Mouse (Mus musculus) lung, postnatal 0 days (tissue): Measurements from ENCODE around the gene Hivep3. TPM values are rescaled to one million over a fixed set of nuclear protein-coding genes. Genes with fewer than 3 reads are reported as not detected.
A peak's percentile ranks its signal among the peaks of the same experiment; 100 is the strongest.

ENCODE experiments used
- ATAC-seq: fragments of 200-750 bp; cut with Nextera tagmentation; 2 replicates; pipeline ENCODE4 v1.8.0; 2017; ENCODE audit warnings: moderate library complexity
- DNase-seq: peaks from one replicate; pipeline ENCODE4 v3.0.0-alpha.2; 2016; ENCODE audit warnings: low spot score
- H3K27ac ChIP-seq: fragments of 300-500 bp; sonication (generic); 2 replicates; pipeline ENCODE4 v1.5.1; 2014; ENCODE audit warnings: antibody characterized with exemption, mild to moderate bottlenecking, low read length, mixed read lengths
- H3K27me3 ChIP-seq: fragments of 300-500 bp; sonication (generic); replicated peaks from 2 replicates; pipeline ENCODE4 v1.6.1; 2014; ENCODE audit warnings: low read length, mixed read lengths; ENCODE audit not compliant: insufficient read depth
- H3K36me3 ChIP-seq: fragments of 300-500 bp; sonication (generic); 2 replicates; pipeline ENCODE4 v1.6.1; 2014; ENCODE audit warnings: low read length, mixed read lengths; ENCODE audit not compliant: insufficient read depth
- H3K4me1 ChIP-seq: fragments of 300-500 bp; sonication (generic); 2 replicates; pipeline ENCODE4 v1.6.1; 2014; ENCODE audit warnings: antibody characterized with exemption, low read depth, low read length, mixed read lengths; ENCODE audit not compliant: insufficient read depth
- H3K4me2 ChIP-seq: fragments of 300-500 bp; sonication (generic); replicated peaks from 2 replicates; pipeline ENCODE4 v1.6.1; 2014; ENCODE audit warnings: low read depth, mild to moderate bottlenecking, low read length, moderate library complexity, mixed read lengths
- H3K4me3 ChIP-seq: fragments of 300-500 bp; sonication (generic); 2 replicates; pipeline ENCODE4 v1.5.1; 2014; ENCODE audit warnings: low read depth, low read length
- H3K9ac ChIP-seq: fragments of 300-500 bp; sonication (generic); replicated peaks from 2 replicates; pipeline ENCODE4 v1.6.1; 2014; ENCODE audit warnings: low read depth, mild to moderate bottlenecking
- H3K9me3 ChIP-seq: fragments of 300-500 bp; sonication (generic); 2 replicates; pipeline ENCODE4 v1.6.1; 2016; ENCODE audit warnings: low read length, mixed read lengths
- CTCF ChIP-seq: IDR thresholded peaks from 2 replicates; pipeline ENCODE4 v1.5.1; 2016; ENCODE audit warnings: antibody characterized with exemption, mild to moderate bottlenecking
- EP300 ChIP-seq: IDR thresholded peaks from 2 replicates; pipeline ENCODE4 v1.6.1; 2016; ENCODE audit warnings: antibody characterized with exemption, mild to moderate bottlenecking, control low read depth
- whole genome bisulfite sequencing: fragments of 180-500 bp; shearing (Covaris S2); extraction: QIAGEN DNeasy Blood & Tissue Kit; methylation state at CpG from one replicate; pipeline ENCODE4 v1.1.7; 2014; 5-methylcytosine and 5-hydroxymethylcytosine counted together
- polyA plus RNA-seq: library from polyadenylated mRNA; unstranded; fragments of >200 nt; fragmentation: Nextera tagmentation; extraction: Ambion mirVana; gene quantifications from 2 replicates; pipeline ENCODE4 v1.2.1, GENCODE M21; 2015

Gene Hivep3
- polyA plus RNA-seq, 1 experiment from 2014 or later, result 30.7 TPM

- no peaks in the 10 kb centered on the region for H3K9me3 ChIP-seq
- 8% methylated on average over 2 of the region's 2 CpGs for WGBS
- ATAC-seq (no peak), DNase-seq (peak; percentile 12)
- H3K27ac ChIP-seq, result no peak overlapping the region
- H3K4me2 ChIP-seq, result no peak overlapping the region
- H3K4me1 ChIP-seq, result peaks cover 24% of the 10 kb centered on the region
- no peaks in the 10 kb centered on the region for H3K36me3 ChIP-seq
- H3K9ac ChIP-seq, result no peak overlapping the region
- no peak for TF ChIP-seq CTCF
- no peak for TF ChIP-seq EP300
- no peak overlapping the region for H3K4me3 ChIP-seq
- H3K27me3 ChIP-seq, result no peaks in the 10 kb centered on the region
Observed at GRCm38 (mm10) chr4:119812775-119813174, 79.2 kb downstream of the Hivep3 start.

- Histone ChIP-seq H3K4me1 (peaks cover 24% of the 10 kb centered on the region), H3K36me3 (no peaks in the 10 kb centered on the region), H3K27ac (no peak overlapping the region), H3K4me3 (no peak overlapping the region), H3K9me3 (no peaks in the 10 kb centered on the region), H3K9ac (no peak overlapping the region), H3K27me3 (no peaks in the 10 kb centered on the region), H3K4me2 (no peak overlapping the region; the same call in 1 of the 2 replicates)
- DNase-seq (no peak), ATAC-seq (no peak)
- WGBS, result 29% methylated on average over 6 of the region's 12 CpGs
- TF ChIP-seq CTCF (no peak), EP300 (no peak)
Observed at GRCm38 (mm10) chr4:119813500-119814184, 80.1 kb downstream of the Hivep3 start.

GRCm38 (mm10) chr4:119814185-119815132 is 80.9 kb downstream of the Hivep3 start:
- peak; percentile 66 for DNase-seq
- WGBS, result 3% methylated on average over 47 of the region's 47 CpGs
- TF ChIP-seq CTCF (no peak; the same call in 1 of the 2 replicates), EP300 (no peak)
- Histone ChIP-seq H3K9ac (peak overlapping the region; percentile 54), H3K4me2 (peak overlapping the region; percentile 86), H3K27me3 (no peaks in the 10 kb centered on the region), H3K4me1 (peaks cover 24% of the 10 kb centered on the region), H3K9me3 (no peaks in the 10 kb centered on the region), H3K36me3 (no peaks in the 10 kb centered on the region), H3K4me3 (peak overlapping the region; percentile 54), H3K27ac (peak overlapping the region; percentile 68)
- peak; percentile 15; the same call in 1 of the 2 replicates for ATAC-seq

- Histone ChIP-seq H3K27ac (peak overlapping the region; percentile 68), H3K4me1 (peaks cover 24% of the 10 kb centered on the region), H3K9me3 (no peaks in the 10 kb centered on the region), H3K27me3 (no peaks in the 10 kb centered on the region), H3K9ac (peak overlapping the region; percentile 54), H3K4me2 (peak overlapping the region; percentile 86), H3K4me3 (peak overlapping the region; percentile 54), H3K36me3 (no peaks in the 10 kb centered on the region)
- DNase-seq (peak; percentile 51), ATAC-seq (peak; percentile 36)
- TF ChIP-seq CTCF (no peak), EP300 (no peak)
- WGBS, result 18% methylated on average over 7 of the region's 7 CpGs
Observed at GRCm38 (mm10) chr4:119815133-119815792, 81.7 kb downstream of the Hivep3 start.

DNA sequence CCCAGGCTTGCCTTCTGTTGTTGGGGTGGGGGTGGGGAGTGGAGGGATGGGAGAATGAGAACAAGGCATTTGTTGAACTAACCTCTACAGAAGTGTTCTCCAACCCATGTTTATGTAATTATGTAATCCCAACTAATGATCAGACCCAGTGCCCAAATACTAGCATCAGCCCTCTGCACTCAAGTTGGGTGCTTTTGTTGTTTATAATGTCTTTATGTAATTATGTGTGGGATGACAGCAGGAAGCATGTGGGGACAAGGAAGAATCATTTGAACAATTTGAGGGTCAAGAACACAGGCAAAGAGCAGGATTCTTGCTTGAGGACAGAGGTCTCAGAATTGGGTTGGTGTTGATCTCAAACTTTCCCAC is 82.2 kb downstream of the Hivep3 start:
- no peak overlapping the region for H3K4me2 ChIP-seq

More for the DNA sequence above, 82.2 kb downstream of the Hivep3 start:
- ATAC-seq (peak; percentile 53), DNase-seq (peak; percentile 68)
- no peak overlapping the region for H3K4me3 ChIP-seq
- H3K9ac ChIP-seq, result no peak overlapping the region
- no peak for TF ChIP-seq CTCF
- TF ChIP-seq EP300, result peak; percentile 26; the same call in 1 of the 2 replicates
- H3K4me1 ChIP-seq, result peaks cover 24% of the 10 kb centered on the region
- no peaks in the 10 kb centered on the region for H3K9me3 ChIP-seq
- no peaks in the 10 kb centered on the region for H3K27me3 ChIP-seq
- H3K27ac ChIP-seq, result peak overlapping the region; percentile 59; the same call in 1 of the 2 replicates
- H3K36me3 ChIP-seq, result no peaks in the 10 kb centered on the region
